Mouse (Mus musculus): ENCODE data around the gene Abhd17a. TPM values are rescaled to one million over a fixed set of nuclear protein-coding genes. Genes with fewer than 3 reads are reported as not detected.

Abhd17a gene
- polyA plus RNA-seq, 1 experiment from 2014 or later = 126 TPM

DNA sequence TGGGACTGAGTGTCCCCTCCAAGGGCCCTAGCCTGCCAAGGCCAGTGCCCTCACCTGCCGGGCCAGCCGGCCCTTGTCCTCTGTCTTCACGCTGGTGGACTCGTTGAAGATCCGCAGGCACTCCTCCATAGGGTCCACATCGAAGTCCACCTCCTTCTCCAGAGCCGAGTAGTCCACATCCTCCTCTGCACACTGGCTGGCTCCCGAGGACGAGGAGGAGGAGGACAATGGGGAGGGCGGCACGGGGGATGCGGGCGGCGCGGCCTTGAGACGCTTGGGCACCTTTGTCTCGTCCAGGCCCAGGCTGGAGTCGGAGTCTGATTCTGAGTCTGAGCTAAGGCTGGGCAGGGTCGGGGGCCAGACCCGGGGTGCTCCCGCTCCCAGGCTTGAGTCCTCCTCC is 40.9 kb downstream of the Abhd17a start:
- no peaks in the 10 kb centered on the region for H3K4me1 ChIP-seq (ENCODE audit: control insufficient read depth, insufficient read depth, low read length)
- peaks cover 61% of the 10 kb centered on the region for H3K36me3 ChIP-seq (ENCODE audit: control insufficient read depth, insufficient read depth, low read length)
- ATAC-seq (no peak), DNase-seq (ENCODE audit: low spot score) (no peak)
- no peak overlapping the region for H3K9ac ChIP-seq (ENCODE audit: low read length)
- H3K27me3 ChIP-seq (replicated peaks; ENCODE audit: control insufficient read depth, insufficient read depth, low read length) = no peaks in the 10 kb centered on the region
- no peaks in the 10 kb centered on the region for H3K9me3 ChIP-seq (replicated peaks; ENCODE audit: control insufficient read depth, low read length)
- WGBS = 87% methylated on average over 21 of the region's 21 CpGs
- H3K27ac ChIP-seq (ENCODE audit: low read depth, low read length) = no peak overlapping the region
- H3K4me2 ChIP-seq (ENCODE audit: low read length) = no peak overlapping the region
- no peak overlapping the region for H3K4me3 ChIP-seq (ENCODE audit: low read depth, low read length)

DNA sequence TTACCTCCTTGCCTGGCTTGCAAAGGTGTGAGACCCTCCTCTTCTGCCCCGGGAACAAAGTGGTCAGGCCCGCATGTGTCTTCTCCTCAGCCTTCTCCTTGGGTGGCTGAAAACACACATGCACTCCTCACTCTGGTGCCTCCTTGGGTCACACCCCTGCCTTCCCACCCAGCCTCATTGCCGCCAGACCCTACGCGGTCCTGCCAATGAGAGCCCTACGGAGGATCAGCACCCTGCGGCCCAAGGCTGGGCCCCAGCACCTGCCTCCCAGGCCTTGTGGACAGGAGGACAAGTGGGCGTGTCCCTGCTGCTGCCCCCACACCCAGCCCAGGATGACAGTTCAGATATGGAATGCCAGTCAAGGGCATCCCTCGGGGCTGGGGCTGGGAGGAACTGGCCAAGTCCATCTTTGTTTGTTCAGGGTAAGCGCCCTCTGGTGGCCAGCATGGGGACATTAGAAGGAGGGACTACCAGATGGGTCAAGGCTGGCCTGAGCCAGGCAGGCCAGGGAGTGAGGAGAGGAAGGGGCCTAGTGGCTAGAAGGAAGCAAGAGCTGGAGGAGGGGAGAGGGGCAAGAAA is 41.6 kb downstream of the Abhd17a start:
- Histone ChIP-seq H3K4me1 (ENCODE audit: control insufficient read depth, insufficient read depth, low read length) (no peaks in the 10 kb centered on the region), H3K4me2 (ENCODE audit: low read length) (no peak overlapping the region), H3K9ac (ENCODE audit: low read length) (no peak overlapping the region), H3K27me3 (replicated peaks; ENCODE audit: control insufficient read depth, insufficient read depth, low read length) (no peaks in the 10 kb centered on the region), H3K9me3 (replicated peaks; ENCODE audit: control insufficient read depth, low read length) (no peaks in the 10 kb centered on the region), H3K27ac (ENCODE audit: low read depth, low read length) (no peak overlapping the region), H3K36me3 (ENCODE audit: control insufficient read depth, insufficient read depth, low read length) (peaks cover 69% of the 10 kb centered on the region), H3K4me3 (ENCODE audit: low read depth, low read length) (no peak overlapping the region)
- 74% methylated on average over 10 of the region's 10 CpGs for WGBS
- peak; percentile 78 for ATAC-seq
- DNase-seq (ENCODE audit: low spot score) = peak; percentile 68

DNA sequence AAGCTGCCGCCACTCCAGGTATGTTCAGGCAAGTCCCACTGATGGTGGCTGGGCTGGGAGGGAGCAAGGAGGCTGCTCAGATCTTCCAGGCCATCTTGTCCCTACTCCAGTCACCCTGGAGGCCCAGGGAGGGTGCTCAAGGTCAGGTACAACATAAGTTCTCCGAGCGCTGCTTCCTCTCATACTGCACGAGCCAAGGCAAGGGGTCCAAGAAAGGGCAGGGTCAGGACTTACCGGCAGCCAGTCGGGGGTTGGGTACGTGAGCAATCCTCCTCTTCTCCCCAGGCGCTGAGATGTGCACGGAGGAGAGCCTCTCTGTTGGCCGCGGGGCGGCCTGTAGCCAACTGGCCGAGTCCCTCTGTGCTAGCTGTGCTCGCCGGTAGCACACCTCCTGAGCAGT is 42.6 kb downstream of the Abhd17a start:
- Histone ChIP-seq H3K36me3 (ENCODE audit: control insufficient read depth, insufficient read depth, low read length) (peaks cover 79% of the 10 kb centered on the region), H3K4me3 (ENCODE audit: low read depth, low read length) (no peak overlapping the region), H3K4me2 (ENCODE audit: low read length) (no peak overlapping the region), H3K9ac (ENCODE audit: low read length) (no peak overlapping the region), H3K27me3 (replicated peaks; ENCODE audit: control insufficient read depth, insufficient read depth, low read length) (no peaks in the 10 kb centered on the region), H3K4me1 (ENCODE audit: control insufficient read depth, insufficient read depth, low read length) (no peaks in the 10 kb centered on the region), H3K27ac (ENCODE audit: low read depth, low read length) (no peak overlapping the region), H3K9me3 (replicated peaks; ENCODE audit: control insufficient read depth, low read length) (no peaks in the 10 kb centered on the region)
- DNase-seq (ENCODE audit: low spot score) (no peak), ATAC-seq (no peak)
- 88% methylated on average over 14 of the region's 15 CpGs for WGBS

DNA sequence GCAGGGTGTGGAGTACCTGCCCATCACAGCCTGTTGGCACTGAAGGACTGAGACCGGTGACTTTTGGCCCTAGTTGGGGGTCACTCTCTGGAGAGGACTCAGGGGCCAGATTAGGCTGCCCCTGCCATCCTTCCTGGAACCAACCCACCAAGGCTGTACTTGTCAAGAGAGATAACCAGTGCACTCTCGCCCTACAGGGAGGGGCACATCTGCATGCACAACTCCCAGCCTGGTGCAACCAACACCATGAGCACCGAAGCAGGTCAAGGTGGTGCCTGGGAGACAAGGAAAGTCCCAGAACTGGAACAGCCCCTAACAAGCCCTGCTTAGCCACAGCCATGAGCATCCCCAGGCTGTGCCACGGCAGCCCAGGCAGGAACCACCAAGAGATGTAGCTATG is 43.2 kb downstream of the Abhd17a start:
- Histone ChIP-seq H3K27ac (ENCODE audit: low read depth, low read length) (no peak overlapping the region), H3K9ac (ENCODE audit: low read length) (no peak overlapping the region), H3K4me3 (ENCODE audit: low read depth, low read length) (no peak overlapping the region), H3K36me3 (ENCODE audit: control insufficient read depth, insufficient read depth, low read length) (peaks cover 85% of the 10 kb centered on the region), H3K4me1 (ENCODE audit: control insufficient read depth, insufficient read depth, low read length) (no peaks in the 10 kb centered on the region), H3K27me3 (replicated peaks; ENCODE audit: control insufficient read depth, insufficient read depth, low read length) (no peaks in the 10 kb centered on the region), H3K4me2 (ENCODE audit: low read length) (no peak overlapping the region), H3K9me3 (replicated peaks; ENCODE audit: control insufficient read depth, low read length) (no peaks in the 10 kb centered on the region)
- DNase-seq (ENCODE audit: low spot score) = no peak
- no peak for ATAC-seq
- WGBS = 95% methylated on average over 4 of the region's 4 CpGs

DNA sequence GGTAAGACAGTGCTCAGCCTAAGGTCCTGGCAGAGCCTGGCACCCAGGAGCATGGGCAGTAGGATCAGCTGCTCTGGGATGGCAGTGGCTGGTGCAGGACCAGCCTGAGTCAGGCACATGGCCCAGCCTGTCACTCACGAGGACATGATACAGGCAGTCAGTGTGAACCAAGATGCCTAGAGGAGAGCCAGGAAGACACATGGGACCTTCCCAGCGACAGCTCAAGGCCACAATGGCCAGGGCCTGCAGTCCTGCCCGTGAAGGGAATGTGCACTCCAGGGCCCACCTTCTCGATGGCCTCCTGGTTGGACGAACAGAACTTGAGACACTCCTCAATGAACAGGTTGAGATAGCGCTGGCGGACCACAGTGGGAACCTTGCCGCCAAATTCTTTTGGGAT is 44.6 kb downstream of the Abhd17a start:
- Histone ChIP-seq H3K36me3 (ENCODE audit: control insufficient read depth, insufficient read depth, low read length) (peaks cover 95% of the 10 kb centered on the region), H3K27ac (ENCODE audit: low read depth, low read length) (no peak overlapping the region), H3K9me3 (replicated peaks; ENCODE audit: control insufficient read depth, low read length) (no peaks in the 10 kb centered on the region), H3K9ac (ENCODE audit: low read length) (no peak overlapping the region), H3K4me1 (ENCODE audit: control insufficient read depth, insufficient read depth, low read length) (no peaks in the 10 kb centered on the region), H3K4me2 (ENCODE audit: low read length) (no peak overlapping the region), H3K4me3 (ENCODE audit: low read depth, low read length) (no peak overlapping the region), H3K27me3 (replicated peaks; ENCODE audit: control insufficient read depth, insufficient read depth, low read length) (no peaks in the 10 kb centered on the region)
- DNase-seq (ENCODE audit: low spot score) = no peak
- no peak for ATAC-seq
- 85% methylated on average over 8 of the region's 8 CpGs for WGBS

DNA sequence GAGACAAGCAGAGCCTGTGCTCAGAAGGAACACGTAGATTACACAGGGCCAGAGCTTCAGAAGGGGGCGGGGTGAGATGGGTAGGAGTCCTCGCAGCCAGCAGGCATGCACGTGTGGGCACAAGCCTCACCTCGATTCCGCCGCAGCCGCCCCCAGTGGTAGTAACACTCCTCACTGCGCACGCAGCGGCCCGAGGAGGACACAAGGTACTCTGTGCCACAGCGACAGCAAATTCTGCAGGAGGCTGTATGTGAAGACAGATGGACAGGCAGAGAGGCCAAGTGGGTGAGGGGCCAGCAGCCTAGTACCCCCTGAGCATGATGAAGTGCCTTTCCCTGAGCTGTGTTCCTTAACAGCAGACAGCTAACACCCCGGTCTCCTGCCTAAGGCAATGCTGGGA is 46.3 kb downstream of the Abhd17a start:
- Histone ChIP-seq H3K4me1 (ENCODE audit: control insufficient read depth, insufficient read depth, low read length) (no peaks in the 10 kb centered on the region), H3K9ac (ENCODE audit: low read length) (no peak overlapping the region), H3K4me2 (ENCODE audit: low read length) (no peak overlapping the region), H3K4me3 (ENCODE audit: low read depth, low read length) (no peak overlapping the region), H3K36me3 (ENCODE audit: control insufficient read depth, insufficient read depth, low read length) (peaks cover 80% of the 10 kb centered on the region), H3K9me3 (replicated peaks; ENCODE audit: control insufficient read depth, low read length) (no peaks in the 10 kb centered on the region), H3K27ac (ENCODE audit: low read depth, low read length) (no peak overlapping the region), H3K27me3 (replicated peaks; ENCODE audit: control insufficient read depth, insufficient read depth, low read length) (0 out of 2 replicates have a peak, but pooled peaks cover 2% of the 10 kb centered on the region)
- ATAC-seq (no peak), DNase-seq (ENCODE audit: low spot score) (no peak)
- 94% methylated on average over 14 of the region's 14 CpGs for WGBS

DNA sequence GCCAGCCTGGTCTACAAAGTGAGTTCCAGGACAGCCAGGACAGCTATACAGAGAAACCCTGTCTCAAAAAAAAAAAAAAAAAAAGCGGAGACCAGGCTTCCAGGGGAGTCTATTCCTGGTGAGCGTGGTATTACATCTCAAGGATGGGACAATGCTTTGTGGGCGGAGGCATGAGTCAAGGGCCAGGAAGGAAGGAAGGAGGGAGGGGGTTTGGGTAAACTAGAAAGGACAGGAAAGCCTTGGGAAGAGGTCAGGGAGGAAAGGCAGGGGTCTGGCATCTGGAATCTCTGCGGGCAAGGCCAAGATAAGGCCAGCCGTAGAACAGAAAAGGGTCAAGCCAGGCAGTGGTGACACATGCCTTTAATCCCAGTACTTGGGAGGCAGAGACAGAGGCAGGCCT is 50.6 kb downstream of the Abhd17a start:
- WGBS = 67% methylated on average over 5 of the region's 5 CpGs
- Histone ChIP-seq H3K4me1 (ENCODE audit: control insufficient read depth, insufficient read depth, low read length) (no peaks in the 10 kb centered on the region), H3K27ac (ENCODE audit: low read depth, low read length) (no peak overlapping the region), H3K4me2 (ENCODE audit: low read length) (no peak overlapping the region), H3K9me3 (replicated peaks; ENCODE audit: control insufficient read depth, low read length) (no peaks in the 10 kb centered on the region), H3K9ac (ENCODE audit: low read length) (no peak overlapping the region), H3K36me3 (ENCODE audit: control insufficient read depth, insufficient read depth, low read length) (peaks cover 36% of the 10 kb centered on the region), H3K27me3 (replicated peaks; ENCODE audit: control insufficient read depth, insufficient read depth, low read length) (peaks cover 20% of the 10 kb centered on the region), H3K4me3 (ENCODE audit: low read depth, low read length) (no peak overlapping the region)
- no peak for DNase-seq (ENCODE audit: low spot score)
- no peak for ATAC-seq

DNA sequence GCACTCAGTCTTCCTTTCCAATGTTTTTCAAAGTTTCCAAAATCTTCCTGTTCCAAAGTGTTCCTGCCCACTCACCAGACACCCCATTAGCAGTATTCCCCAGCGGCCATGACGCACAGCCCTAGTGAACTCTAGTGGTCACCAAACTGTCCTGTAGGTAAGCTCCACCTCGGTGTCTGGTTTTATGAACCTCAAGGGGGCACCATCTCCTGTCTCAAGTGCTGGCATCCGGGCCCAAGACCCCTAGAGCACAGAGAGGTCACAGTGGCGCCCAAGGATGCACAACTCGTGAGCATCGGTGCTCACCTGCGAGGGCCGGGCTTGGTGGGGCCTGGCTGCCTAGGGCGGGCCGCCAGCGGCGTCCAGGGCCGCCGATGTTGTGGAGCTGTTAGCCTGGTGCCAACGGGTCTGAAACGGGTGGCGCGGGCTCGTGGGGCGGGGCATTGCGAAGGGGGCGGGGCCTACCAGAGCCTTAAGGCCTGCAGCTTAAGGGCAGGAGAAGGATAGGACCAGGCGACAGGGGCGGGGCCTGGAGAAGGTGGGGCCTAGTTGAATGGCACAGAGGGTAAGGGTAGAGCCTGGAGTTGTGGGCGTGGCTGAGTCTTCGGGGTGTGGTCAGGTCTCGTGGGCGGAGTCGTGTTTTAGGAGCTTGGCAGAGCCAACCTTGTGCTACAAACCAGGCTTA is 51.3 kb downstream of the Abhd17a start, which contains the start of gene Atp8b3:
Gene Atp8b3 (minus strand): TSS at position 415 of the 685 bp plus-strand sequence.
- no peak within 1 kb of the TSS for H3K4me3 ChIP-seq (ENCODE audit: low read depth, low read length)
- ATAC-seq (peak; percentile 70), DNase-seq (ENCODE audit: low spot score) (peak; percentile 50)
- H3K27me3 ChIP-seq (replicated peaks; ENCODE audit: control insufficient read depth, insufficient read depth, low read length) = peaks cover 20% of the 10 kb centered on the region
- H3K4me2 ChIP-seq (ENCODE audit: low read length) = peak within 1 kb of the TSS; percentile 29; the same call in 1 of the 2 replicates
- H3K9ac ChIP-seq (ENCODE audit: low read length) = no peak within 1 kb of the TSS
- peaks cover 30% of the 10 kb centered on the region for H3K36me3 ChIP-seq (ENCODE audit: control insufficient read depth, insufficient read depth, low read length)
- no peak within 1 kb of the TSS for H3K27ac ChIP-seq (ENCODE audit: low read depth, low read length)
- no peaks in the 10 kb centered on the region for H3K4me1 ChIP-seq (ENCODE audit: control insufficient read depth, insufficient read depth, low read length)
- no peaks in the 10 kb centered on the region for H3K9me3 ChIP-seq (replicated peaks; ENCODE audit: control insufficient read depth, low read length)
- 3% methylated on average over 30 of the region's 30 CpGs for WGBS

DNA sequence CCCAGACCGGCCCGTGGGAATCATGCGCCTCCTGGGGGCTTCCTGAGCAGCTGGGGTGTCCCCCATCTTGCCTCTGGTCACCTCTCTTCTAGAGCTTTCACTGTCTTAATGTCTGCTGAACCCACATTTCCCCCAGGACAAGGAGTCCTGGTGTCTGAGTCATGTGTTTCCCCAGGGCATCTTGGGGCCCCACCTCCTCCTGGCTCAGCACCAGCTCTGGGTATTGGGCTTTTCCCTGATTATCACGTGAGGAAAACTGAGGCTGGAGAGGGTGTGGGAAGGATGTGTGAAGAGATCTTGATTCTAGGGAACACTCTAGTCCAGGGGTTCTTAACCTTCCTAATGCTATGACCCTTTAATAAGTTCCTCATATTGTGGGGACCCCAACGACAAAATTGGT is 52.0 kb downstream of the Abhd17a start:
- Histone ChIP-seq H3K27me3 (replicated peaks; ENCODE audit: control insufficient read depth, insufficient read depth, low read length) (peaks cover 20% of the 10 kb centered on the region), H3K4me2 (ENCODE audit: low read length) (no peak overlapping the region), H3K36me3 (ENCODE audit: control insufficient read depth, insufficient read depth, low read length) (peaks cover 23% of the 10 kb centered on the region), H3K27ac (ENCODE audit: low read depth, low read length) (no peak overlapping the region), H3K9ac (ENCODE audit: low read length) (no peak overlapping the region), H3K9me3 (replicated peaks; ENCODE audit: control insufficient read depth, low read length) (no peaks in the 10 kb centered on the region), H3K4me3 (ENCODE audit: low read depth, low read length) (no peak overlapping the region), H3K4me1 (ENCODE audit: control insufficient read depth, insufficient read depth, low read length) (no peaks in the 10 kb centered on the region)
- 54% methylated on average over 5 of the region's 5 CpGs for WGBS
- DNase-seq (ENCODE audit: low spot score) (no peak), ATAC-seq (no peak)

Measured in forebrain, embryonic 14.5 days (tissue).